Mouse (Mus musculus) liver, embryonic 16.5 days (tissue): Measurements from ENCODE around the gene Acsbg2. TPM values are rescaled to one million over a fixed set of nuclear protein-coding genes. Genes with fewer than 3 reads are reported as not detected.

Source experiments
- ATAC-seq: fragments of 200-750 bp; cut with Nextera tagmentation; 2 replicates; pipeline ENCODE4 v1.8.0; 2017; ENCODE audit warnings: low read depth, mild to moderate bottlenecking, moderate number of reproducible peaks, moderate library complexity
- H3K27ac ChIP-seq: fragments of 300-500 bp; sonication (generic); 2 replicates; pipeline ENCODE4 v1.5.1; 2014; ENCODE audit warnings: mild to moderate bottlenecking, low read length
- H3K27me3 ChIP-seq: fragments of 300-500 bp; sonication (generic); 2 replicates; pipeline ENCODE4 v1.6.1; 2014; ENCODE audit warnings: low read depth, low read length, mixed read lengths; ENCODE audit not compliant: control insufficient read depth, insufficient read depth
- H3K36me3 ChIP-seq: fragments of 300-500 bp; sonication (generic); 2 replicates; pipeline ENCODE4 v1.6.1; 2014; ENCODE audit warnings: mild to moderate bottlenecking; ENCODE audit not compliant: control insufficient read depth, insufficient read depth
- H3K4me1 ChIP-seq: fragments of 300-500 bp; sonication (generic); 2 replicates; pipeline ENCODE4 v1.6.1; 2014; ENCODE audit warnings: low read depth, low read length, mixed read lengths; ENCODE audit not compliant: control insufficient read depth
- H3K4me2 ChIP-seq: fragments of 300-500 bp; sonication (generic); 2 replicates; pipeline ENCODE4 v1.6.1; 2014; ENCODE audit warnings: low read depth, low read length, mixed read lengths
- H3K4me3 ChIP-seq: fragments of 300-500 bp; sonication (generic); 2 replicates; pipeline ENCODE4 v1.5.1; 2014; ENCODE audit warnings: low read depth, mild to moderate bottlenecking, low read length
- H3K9ac ChIP-seq: fragments of 300-500 bp; sonication (generic); 2 replicates; pipeline ENCODE4 v1.6.1; 2014; ENCODE audit warnings: low read depth, low read length
- H3K9me3 ChIP-seq: fragments of 300-500 bp; sonication (generic); replicated peaks from 2 replicates; pipeline ENCODE4 v1.6.1; 2016; ENCODE audit warnings: low read length; ENCODE audit not compliant: control insufficient read depth
- whole genome bisulfite sequencing: fragments of 180-500 bp; shearing (Covaris S2); extraction: QIAGEN DNeasy Blood & Tissue Kit; methylation state at CpG from one replicate; pipeline ENCODE4 v1.1.7; 2014; ENCODE audit not compliant: insufficient replicate concordance; 5-methylcytosine and 5-hydroxymethylcytosine counted together
- polyA plus RNA-seq: library from polyadenylated mRNA; unstranded; fragments of >200 nt; fragmentation: Nextera tagmentation; extraction: Ambion mirVana; gene quantifications from 2 replicates; pipeline ENCODE4 v1.2.1, GENCODE M21; 2015

The Acsbg2 gene
- polyA plus RNA-seq, 1 experiment from 2014 or later = not detected

DNA sequence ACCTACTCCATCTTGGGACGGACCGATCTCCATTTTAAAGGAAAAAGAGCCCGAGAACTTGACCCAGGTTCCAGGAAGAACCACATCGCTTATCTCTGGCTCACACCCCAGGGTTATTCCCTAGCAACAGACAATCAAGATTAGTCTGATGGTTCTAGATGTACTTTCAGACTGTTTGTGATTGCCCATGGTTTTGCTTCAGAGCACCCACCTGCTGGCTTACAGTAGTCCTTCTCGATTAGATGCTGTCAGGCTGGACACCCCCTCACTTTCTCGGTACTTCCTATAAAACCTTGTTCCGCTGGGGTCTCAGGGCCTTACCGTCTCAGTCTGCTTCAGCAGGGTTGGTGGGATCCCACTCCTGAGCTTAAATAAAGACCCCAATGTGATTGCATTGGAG lies 37.9 kb downstream of the Acsbg2 start:
- ATAC-seq = no peak
- H3K27me3 ChIP-seq = no peaks in the 10 kb centered on the region
- WGBS = 56% methylated on average over 8 of the region's 8 CpGs

DNA sequence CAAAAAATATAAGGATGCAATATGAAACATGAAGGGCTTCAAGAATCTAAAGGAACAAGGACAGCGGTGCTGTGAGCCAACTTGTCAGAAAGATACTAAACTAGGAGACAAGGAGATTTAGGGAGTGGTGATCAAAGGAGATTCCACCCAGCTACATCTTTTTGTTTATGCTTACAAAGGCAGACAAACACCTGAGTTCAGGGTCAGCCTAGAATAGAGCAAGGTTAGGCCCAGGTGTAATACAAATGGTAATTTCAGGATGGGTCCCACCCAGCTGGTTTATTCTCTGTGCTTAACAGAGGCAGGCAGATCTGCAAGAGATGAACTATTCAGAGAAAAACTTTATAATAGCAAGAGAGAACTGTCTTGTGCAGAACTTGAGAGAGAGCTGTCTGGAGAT lies 40.9 kb downstream of the Acsbg2 start:
- ATAC-seq = no peak
- no peaks in the 10 kb centered on the region for H3K9me3 ChIP-seq
- no peak overlapping the region for H3K9ac ChIP-seq
- WGBS = 88% methylated on average over 1 of the region's 1 CpGs
- peaks cover 22% of the 10 kb centered on the region for H3K4me1 ChIP-seq
- H3K4me2 ChIP-seq = no peak overlapping the region
- H3K27me3 ChIP-seq = no peaks in the 10 kb centered on the region; the same call in 1 of the 2 replicates
- H3K36me3 ChIP-seq = no peaks in the 10 kb centered on the region
- no peak overlapping the region for H3K4me3 ChIP-seq
- no peak overlapping the region for H3K27ac ChIP-seq

More for the DNA sequence above, 37.9 kb downstream of the Acsbg2 start:
- Histone ChIP-seq H3K27ac (no peak overlapping the region), H3K4me2 (no peak overlapping the region), H3K4me1 (peaks cover 11% of the 10 kb centered on the region), H3K9ac (peak overlapping the region; percentile 22; the same call in 1 of the 2 replicates), H3K36me3 (no peaks in the 10 kb centered on the region), H3K4me3 (no peak overlapping the region), H3K9me3 (no peaks in the 10 kb centered on the region)

DNA sequence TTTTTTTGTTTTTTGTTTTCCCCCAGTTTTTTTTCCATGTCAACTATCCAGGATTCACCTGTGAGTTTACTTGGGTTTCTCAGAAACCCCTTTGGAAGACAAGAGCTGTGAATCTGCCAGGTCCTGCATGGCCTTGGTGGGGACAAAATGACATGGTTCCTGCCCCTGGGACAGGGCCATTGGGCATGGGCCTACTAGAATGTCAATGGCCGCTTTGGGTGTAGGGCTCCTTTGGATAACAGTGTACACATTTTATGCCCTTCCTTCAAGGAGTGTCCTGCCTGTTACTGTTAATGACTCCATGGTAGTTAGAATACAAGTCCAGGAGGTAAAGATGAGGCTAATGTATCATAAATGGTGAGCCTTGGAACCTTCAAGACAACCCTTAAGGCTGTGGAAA lies 41.3 kb downstream of the Acsbg2 start:
- no peaks in the 10 kb centered on the region for H3K9me3 ChIP-seq
- H3K9ac ChIP-seq = no peak overlapping the region
- H3K4me2 ChIP-seq = no peak overlapping the region
- whole genome bisulfite sequencing = 50% methylated on average over 1 of the region's 1 CpGs
- H3K27me3 ChIP-seq = no peaks in the 10 kb centered on the region; the same call in 1 of the 2 replicates
- H3K4me3 ChIP-seq = no peak overlapping the region
- H3K4me1 ChIP-seq = peaks cover 26% of the 10 kb centered on the region
- no peak for ATAC-seq
- no peak overlapping the region for H3K27ac ChIP-seq
- no peaks in the 10 kb centered on the region for H3K36me3 ChIP-seq

DNA sequence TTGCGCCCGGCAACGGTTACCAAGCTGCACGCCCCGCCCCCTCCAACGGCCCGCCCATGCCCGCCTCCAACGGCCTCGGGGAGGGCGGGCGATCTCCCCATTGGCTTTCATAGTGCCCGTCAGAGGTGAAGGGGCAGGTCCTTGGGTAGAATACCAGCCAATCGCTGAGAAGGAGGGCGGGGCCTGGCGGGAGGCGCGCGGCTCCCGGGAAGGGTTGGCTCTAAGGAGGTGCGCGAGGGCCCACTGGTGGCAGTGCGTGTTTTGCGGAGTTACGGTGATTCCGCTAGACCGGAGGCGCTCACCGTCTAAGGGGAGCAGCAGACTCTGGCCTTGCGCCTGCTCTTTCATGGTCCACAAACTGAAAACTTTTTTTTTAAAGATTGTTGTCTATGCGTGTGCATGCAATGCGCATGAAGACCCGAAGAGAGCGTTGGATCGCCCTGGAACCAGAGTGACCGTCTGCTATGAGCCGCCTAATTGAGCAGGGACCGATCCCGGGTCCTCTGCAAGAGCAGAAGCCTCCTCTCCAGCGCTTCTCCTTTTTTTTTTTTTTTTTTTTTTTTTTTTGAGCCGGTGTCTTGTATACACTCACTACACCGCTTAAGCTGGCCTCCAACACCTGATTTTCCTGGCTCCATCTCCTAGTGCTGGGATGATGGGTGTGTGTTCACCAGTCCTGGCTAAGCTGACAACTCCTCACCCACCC lies 43.0 kb downstream of the Acsbg2 start:
- Histone ChIP-seq H3K36me3 (no peaks in the 10 kb centered on the region), H3K27me3 (no peaks in the 10 kb centered on the region; the same call in 1 of the 2 replicates), H3K9ac (peak overlapping the region; percentile 64), H3K27ac (no peak overlapping the region; the same call in 1 of the 2 replicates), H3K4me2 (peak overlapping the region; percentile 89), H3K4me1 (peaks cover 41% of the 10 kb centered on the region), H3K9me3 (no peaks in the 10 kb centered on the region), H3K4me3 (peak overlapping the region; percentile 95)
- WGBS = under 1% methylated on average over 42 of the region's 42 CpGs
- ATAC-seq = peak; percentile 92

DNA sequence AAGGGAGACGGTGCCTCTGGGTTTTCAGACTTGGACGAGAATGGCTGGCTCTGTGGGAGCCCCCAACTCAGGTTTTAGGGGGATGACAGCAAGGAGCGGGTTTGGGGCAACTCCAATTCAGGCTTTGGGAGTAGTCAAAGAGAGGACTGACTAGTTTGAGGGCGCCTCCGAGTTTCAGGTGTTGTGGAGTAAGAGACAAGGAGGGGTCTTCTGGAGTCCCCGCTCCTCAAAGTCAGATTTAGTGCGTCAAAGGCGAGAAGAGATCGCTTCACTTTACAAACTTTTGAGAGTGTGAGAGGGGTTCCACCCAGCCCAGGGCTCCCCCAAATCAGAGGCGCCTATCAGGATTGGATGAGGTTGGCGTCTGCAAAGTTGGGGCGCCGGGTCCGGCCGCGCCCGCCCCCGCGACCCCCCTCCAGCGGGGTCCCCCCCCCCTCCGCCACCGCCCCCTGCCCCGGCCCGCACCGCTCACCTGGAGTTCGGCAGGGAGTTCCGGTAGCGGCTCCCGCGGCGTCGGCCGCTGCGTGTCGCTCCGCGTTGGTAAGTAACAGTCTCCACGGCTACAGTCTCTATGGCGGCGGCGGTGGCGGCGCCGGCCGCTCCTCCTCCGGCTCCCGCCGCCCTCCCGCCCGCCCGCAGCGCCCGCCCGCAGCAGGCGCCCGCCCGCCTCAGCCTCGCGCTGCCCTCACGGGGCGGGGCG lies 43.7 kb downstream of the Acsbg2 start, which contains the start of gene Rfx2:
Gene Rfx2 (minus strand): TSS at position 603 of the 700 bp plus-strand sequence.
- Histone ChIP-seq H3K9ac (peak within 1 kb of the TSS; percentile 92), H3K27me3 (no peaks in the 10 kb centered on the region; the same call in 1 of the 2 replicates), H3K9me3 (no peaks in the 10 kb centered on the region), H3K36me3 (no peaks in the 10 kb centered on the region), H3K27ac (peak within 1 kb of the TSS; percentile 87), H3K4me1 (peaks cover 44% of the 10 kb centered on the region), H3K4me2 (peak within 1 kb of the TSS; percentile 89), H3K4me3 (peak within 1 kb of the TSS; percentile 95)
- under 1% methylated on average over 37 of the region's 62 CpGs for WGBS
- ATAC-seq = peak; percentile 1; the same call in 1 of the 2 replicates

DNA sequence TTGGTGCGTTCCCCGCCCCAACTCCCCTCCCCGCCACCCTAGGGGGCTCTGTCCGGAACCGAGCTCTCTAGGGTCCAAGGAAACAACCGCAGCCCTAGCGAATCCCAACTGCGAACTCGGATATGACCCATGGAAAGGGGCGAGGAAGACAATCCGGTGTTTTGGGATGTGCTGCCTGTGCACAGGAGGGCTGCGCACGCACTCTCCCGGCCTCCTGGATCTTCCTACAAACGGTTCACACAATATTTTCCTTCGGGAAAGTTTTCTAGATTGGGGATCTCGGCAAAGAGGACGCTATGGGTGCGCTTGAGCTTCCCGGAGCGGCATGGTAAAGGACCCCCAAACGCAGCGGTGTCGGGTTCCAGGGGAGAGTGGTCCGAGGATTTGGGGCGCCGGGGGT lies 44.5 kb downstream of the Acsbg2 start:
- peak overlapping the region; percentile 87 for H3K27ac ChIP-seq
- ATAC-seq = no peak
- peak overlapping the region; percentile 92 for H3K9ac ChIP-seq
- H3K36me3 ChIP-seq = no peaks in the 10 kb centered on the region
- peak overlapping the region; percentile 80 for H3K4me2 ChIP-seq
- H3K4me3 ChIP-seq = peak overlapping the region; percentile 95
- no peaks in the 10 kb centered on the region; the same call in 1 of the 2 replicates for H3K27me3 ChIP-seq
- H3K9me3 ChIP-seq = no peaks in the 10 kb centered on the region
- WGBS = 3% methylated on average over 27 of the region's 27 CpGs
- H3K4me1 ChIP-seq = peaks cover 51% of the 10 kb centered on the region

DNA sequence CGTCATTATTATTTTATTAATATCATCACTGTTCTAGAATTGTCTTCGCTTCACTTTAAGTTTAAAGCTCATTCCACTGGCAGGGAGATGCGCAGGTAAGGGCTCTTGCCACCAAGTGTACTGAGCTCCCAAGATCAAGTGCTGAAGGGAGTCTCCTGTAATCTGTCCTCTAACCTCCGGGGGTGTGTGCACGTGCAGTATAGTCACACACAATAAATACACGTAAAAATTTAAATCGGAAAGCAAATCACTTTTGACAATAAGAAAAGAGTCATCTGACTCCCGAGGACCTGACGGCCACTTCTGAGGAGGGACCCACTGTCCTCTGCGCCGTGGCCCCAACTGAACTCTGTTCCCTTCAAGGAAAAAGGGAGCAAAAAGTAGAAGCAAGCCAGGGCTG lies 45.1 kb downstream of the Acsbg2 start:
- Histone ChIP-seq H3K27ac (peak overlapping the region; percentile 87), H3K9me3 (no peaks in the 10 kb centered on the region), H3K4me2 (peak overlapping the region; percentile 80), H3K4me3 (peak overlapping the region; percentile 95), H3K27me3 (no peaks in the 10 kb centered on the region; the same call in 1 of the 2 replicates), H3K36me3 (no peaks in the 10 kb centered on the region), H3K9ac (peak overlapping the region; percentile 92), H3K4me1 (peaks cover 53% of the 10 kb centered on the region)
- no peak for ATAC-seq
- 31% methylated on average over 11 of the region's 11 CpGs for WGBS

DNA sequence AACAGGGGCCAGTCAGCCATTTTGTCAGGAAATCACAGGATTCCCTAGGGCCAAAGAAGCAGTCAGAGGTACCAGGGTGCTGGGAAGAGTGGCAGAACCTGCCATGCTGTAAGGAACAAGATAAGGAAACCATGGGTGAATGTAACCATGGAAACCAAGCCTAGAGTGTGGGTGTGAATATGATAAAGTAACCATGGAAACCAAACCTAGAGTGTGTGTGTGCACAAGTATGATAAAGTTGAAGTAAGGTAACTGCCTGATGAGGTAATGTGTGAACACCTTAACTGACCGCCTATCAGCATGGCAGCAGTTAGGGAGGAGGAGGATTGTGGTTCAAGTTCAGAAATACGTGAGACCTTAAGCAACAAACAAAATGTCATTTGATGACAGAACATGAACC lies 47.5 kb downstream of the Acsbg2 start:
- H3K4me2 ChIP-seq = peak overlapping the region; percentile 80
- no peaks in the 10 kb centered on the region; the same call in 1 of the 2 replicates for H3K27me3 ChIP-seq
- peak overlapping the region; percentile 95 for H3K4me3 ChIP-seq
- ATAC-seq = peak; percentile 60
- 25% methylated on average over 2 of the region's 2 CpGs for WGBS
- H3K36me3 ChIP-seq = no peaks in the 10 kb centered on the region
- H3K9me3 ChIP-seq = no peaks in the 10 kb centered on the region
- peak overlapping the region; percentile 92 for H3K27ac ChIP-seq
- H3K4me1 ChIP-seq = peaks cover 52% of the 10 kb centered on the region
- peak overlapping the region; percentile 42 for H3K9ac ChIP-seq

DNA sequence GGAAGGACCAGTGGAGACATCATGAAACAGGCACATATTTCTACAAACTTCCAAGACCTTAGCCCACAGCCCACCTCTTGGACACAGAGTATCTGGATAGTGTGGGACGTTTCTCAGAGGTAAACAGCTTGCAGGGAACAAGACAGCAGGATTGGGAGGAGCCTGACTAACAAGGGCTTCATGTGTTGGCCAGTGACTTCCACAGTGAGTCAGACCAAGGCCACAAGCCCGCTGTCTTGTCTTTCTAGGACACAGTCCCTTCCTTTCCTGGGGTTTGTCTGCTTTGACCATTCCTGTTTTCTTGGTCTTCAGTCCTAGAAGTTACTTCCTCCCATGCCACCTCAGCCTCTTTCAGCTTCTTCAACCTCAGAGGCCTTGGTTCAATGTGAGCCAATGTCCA lies 50.9 kb downstream of the Acsbg2 start:
- no peak overlapping the region for H3K4me3 ChIP-seq
- H3K4me1 ChIP-seq = peaks cover 43% of the 10 kb centered on the region
- no peak overlapping the region for H3K4me2 ChIP-seq
- no peaks in the 10 kb centered on the region for H3K27me3 ChIP-seq
- peak overlapping the region; percentile 26 for H3K27ac ChIP-seq
- no peaks in the 10 kb centered on the region for H3K36me3 ChIP-seq
- no peak for ATAC-seq
- WGBS = 60% methylated on average over 2 of the region's 2 CpGs
- H3K9me3 ChIP-seq = no peaks in the 10 kb centered on the region
- H3K9ac ChIP-seq = no peak overlapping the region
